Mouse (Mus musculus) gastrocnemius, postnatal 14 days (tissue): ENCODE measurements at regions not wholly inside any gene's neighbourhood (a gene's known extent, or its start where the extent isn't known, plus 50 kb on each side); places are given as distances from the start of the nearest gene placed in this dataset.

ENCODE experiments used
- DNase-seq: peaks from one replicate; pipeline ENCODE4 v3.0.0; 2021; ENCODE audit warnings: mixed read lengths
- intact Hi-C: fragments of 180-260 bp; cut with DNase I; formaldehyde crosslinking; loops from one replicate; pipeline ENCODE4 v1.15.1; 2025; ENCODE audit warnings: low total_unique reads

DNA sequence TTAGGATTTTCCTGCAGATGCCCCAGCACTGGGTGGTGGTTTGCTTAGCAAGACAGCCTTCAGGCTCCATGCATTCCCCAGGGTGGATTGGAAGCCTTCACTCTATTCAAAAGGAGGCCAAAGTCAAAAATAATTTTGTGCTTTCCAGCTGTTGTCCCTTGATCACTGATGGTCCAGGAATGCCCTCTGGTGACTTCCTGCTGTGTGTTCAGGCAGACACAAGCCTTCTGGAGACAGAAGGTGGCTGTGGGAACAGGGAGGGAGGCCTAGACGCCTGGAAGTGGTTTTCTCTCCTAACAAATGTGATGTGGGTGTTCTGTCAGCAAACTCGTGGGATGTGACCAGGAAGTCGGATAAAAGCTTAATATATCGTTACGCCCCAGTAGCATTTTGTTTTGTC lies 81.3 kb downstream of the Atp6ap1l start:
- DNase-seq, result no peak
- intact Hi-C loops, result no loop called here

GRCm38 (mm10) chr13:90821898-90822297 lies 83.3 kb downstream of the Atp6ap1l start:
- DNase-seq, result no peak
- intact Hi-C loops, result no loop called here

GRCm38 (mm10) chr13:90820453-90820852 lies 84.7 kb downstream of the Atp6ap1l start:
- DNase-seq, result no peak
- intact Hi-C loops, result no loop called here

DNA sequence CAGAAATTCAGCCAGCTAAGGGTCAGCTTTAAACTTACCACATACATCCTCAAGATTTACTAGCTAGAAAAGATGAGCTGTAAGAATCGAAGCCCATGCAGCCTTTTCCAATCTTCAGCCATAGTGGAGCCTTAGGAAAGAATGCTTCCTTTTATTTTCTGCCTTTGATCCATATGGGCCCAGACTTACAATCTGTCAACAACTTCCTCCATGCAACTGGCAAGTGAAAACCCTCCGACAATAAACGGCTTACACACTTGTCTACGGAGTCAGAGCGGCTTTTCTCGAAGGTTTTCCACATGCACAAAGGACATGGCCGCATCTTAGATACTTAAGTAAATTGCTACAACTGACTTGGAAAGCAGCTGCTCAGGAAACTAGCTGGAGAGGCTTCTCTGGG lies 85.2 kb downstream of the Atp6ap1l start:
- DNase-seq, result no peak
- intact Hi-C loops, result no loop called here

DNA sequence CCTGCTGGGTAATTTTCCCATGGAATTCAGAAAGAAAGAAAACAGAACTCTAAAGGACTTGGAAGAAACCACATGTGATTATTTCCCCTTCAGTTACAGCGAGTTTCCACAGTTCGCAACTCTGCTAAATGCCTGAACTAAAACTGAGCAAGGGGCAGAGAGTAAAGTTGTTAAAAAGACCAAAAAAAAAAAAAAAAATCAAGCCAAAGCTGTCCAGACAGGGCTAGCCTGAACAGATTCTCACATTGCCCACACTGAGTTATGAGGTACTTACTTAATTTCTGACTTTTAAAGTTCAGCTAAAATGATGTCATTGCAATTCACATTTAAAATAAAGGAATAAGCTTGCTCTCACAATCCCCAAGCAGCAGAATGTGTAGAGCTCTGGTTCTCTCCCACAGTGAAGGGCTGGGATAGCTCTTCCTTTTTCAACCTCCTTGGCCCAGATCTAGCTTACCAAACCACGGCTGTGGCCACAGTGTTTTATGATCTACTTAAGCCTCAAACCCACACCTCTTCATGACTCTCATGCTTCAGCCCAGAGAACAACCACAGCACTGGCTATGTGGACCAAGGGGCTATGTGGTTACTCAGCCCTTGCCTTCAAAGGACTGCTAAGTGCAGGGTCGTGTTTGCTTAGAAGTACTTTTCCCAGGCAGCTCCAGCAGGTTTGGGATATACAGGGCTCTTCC lies 90.8 kb downstream of the Atp6ap1l start:
- intact Hi-C loops, result no loop called here
- DNase-seq, result no peak

DNA sequence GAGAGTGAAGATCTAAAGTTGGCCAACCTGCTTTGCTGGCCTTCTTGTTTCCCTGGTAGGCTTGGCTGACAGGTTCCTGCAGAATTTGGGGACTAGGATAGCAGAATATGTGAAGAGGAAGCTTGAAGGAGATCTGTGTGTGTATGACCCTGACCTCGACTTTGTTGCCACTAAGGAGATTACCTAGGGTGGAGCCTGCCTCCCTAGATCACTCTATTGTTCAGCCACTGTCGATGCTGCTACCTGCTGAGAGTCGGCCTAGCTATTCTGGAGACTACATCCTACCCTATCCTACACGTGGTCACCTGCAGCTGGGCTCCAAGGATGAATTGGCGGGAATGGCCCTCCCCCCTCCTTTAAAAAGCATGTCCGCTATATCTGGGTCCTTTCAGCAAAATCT lies 95.1 kb downstream of the Atp6ap1l start:
- intact Hi-C loops, result no loop called here
- DNase-seq, result no peak

DNA sequence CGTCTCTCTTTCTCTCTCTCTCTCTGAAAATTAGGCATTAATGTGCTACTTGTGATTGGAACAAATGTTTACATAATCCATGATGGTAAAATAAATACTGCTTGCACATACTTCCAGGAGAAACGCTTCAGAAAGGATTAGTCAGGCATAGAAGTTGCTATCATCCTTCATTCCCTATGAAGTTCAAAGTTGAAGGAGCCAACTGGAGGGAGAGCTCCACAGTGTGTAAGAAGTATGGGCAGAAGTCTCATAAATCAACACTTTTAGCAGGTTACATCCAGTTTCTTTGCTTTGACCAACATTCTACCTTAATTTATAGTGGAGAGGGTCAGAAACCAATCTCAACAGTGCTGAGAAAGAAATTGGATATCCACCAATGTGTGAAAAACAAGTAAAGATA lies 105.5 kb downstream of the Atp6ap1l start:
- DNase-seq, result no peak
- intact Hi-C loops, result no loop called here

- no peak for DNase-seq
- intact Hi-C loops, result no loop called here
Observed at GRCm38 (mm10) chr13:90798791-90799542, 106.2 kb downstream of the Atp6ap1l start.

- no peak for DNase-seq
- intact Hi-C loops, result no loop called here
Observed at GRCm38 (mm10) chr13:90798381-90798780, 106.8 kb downstream of the Atp6ap1l start.

GRCm38 (mm10) chr13:90797209-90797608 lies 107.9 kb downstream of the Atp6ap1l start:
- intact Hi-C loops, result no loop called here
- DNase-seq, result no peak

GRCm38 (mm10) chr13:90796809-90797208 lies 108.3 kb downstream of the Atp6ap1l start:
- intact Hi-C loops, result no loop called here
- DNase-seq, result no peak

- DNase-seq, result no peak
- intact Hi-C loops, result no loop called here
Observed at GRCm38 (mm10) chr13:90782435-90782834, 122.7 kb downstream of the Atp6ap1l start.

DNA sequence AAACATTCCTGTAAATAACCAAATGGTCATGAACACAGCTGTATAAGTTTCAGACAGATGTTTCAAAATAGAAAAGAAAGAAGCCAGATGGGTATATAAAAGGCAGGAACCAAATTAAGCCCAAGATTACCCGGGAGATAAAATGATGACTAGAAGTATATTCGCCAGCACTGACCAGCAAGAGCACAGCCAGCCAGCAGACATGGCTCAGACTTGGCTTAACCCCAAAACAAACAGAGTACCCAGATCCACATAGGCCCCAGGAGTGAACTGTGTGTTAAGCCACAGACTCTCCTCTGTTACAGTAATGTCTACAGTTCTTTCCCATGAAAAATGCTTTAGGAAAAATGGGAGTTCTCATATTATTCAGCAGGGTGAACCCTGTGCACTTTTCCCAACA lies 123.2 kb downstream of the Atp6ap1l start:
- DNase-seq, result no peak
- intact Hi-C loops, result no loop called here

- intact Hi-C loops, result no loop called here
- DNase-seq, result no peak
Observed at GRCm38 (mm10) chr13:90777952-90778298, 127.2 kb downstream of the Atp6ap1l start.

GRCm38 (mm10) chr13:90777123-90777951 lies 127.8 kb downstream of the Atp6ap1l start:
- intact Hi-C loops, result no loop called here
- DNase-seq, result no peak

- intact Hi-C loops, result no loop called here
- DNase-seq, result no peak
Observed at GRCm38 (mm10) chr13:90762154-90762553, 143.0 kb downstream of the Atp6ap1l start.

DNA sequence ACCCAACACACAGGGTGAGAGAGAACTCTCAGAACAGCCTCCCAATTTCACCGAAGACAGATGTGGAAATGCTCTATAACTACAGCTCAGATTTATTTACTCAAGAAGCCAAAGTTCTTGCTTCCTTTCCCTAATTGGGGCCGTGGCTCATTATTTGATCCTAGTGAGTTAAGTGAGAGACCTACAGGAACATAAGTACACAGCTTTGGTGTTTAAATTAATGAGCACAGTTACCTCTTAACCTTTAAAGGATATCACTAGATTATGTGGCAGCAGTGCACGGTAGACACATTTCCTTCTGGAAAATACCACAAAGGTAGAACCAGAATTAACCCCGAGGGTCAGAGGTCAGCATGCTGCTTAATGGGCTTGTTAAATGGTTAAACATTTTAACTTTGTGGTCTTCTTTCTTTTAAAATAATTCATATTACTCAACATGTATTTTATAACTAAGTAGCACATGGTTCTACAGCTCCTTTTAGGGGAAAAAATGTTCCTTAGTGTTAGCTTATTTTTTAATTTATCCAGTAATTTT lies 144.6 kb downstream of the Atp6ap1l start:
- intact Hi-C loops, result no loop called here
- DNase-seq, result no peak

DNA sequence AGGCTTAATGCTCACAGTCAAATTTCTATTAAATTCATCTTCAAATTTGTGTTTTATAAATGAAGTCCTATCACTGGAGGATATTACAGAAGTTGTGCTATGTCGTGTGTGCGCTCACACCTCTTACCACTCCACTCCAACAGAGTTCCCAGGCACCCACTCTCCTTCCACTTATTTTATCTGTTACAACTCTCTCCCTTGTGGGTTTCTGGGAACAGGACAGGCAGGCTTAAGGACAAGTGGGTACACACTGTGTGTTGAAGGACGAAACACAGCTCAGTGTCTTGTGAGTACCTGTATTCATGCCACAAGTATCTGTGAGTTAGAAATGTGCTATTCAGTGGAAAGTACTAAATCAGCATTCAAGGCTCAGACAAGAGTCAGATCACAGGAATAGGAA lies 150.7 kb downstream of the Atp6ap1l start:
- intact Hi-C loops, result no loop called here
- no peak for DNase-seq

- intact Hi-C loops, result no loop called here
- no peak for DNase-seq
Observed at GRCm38 (mm10) chr13:90749741-90750140, 155.4 kb downstream of the Atp6ap1l start.

- peak; percentile 13 for DNase-seq
- intact Hi-C loops, result no loop called here
Observed at GRCm38 (mm10) chr13:90745063-90745462, 160.1 kb downstream of the Atp6ap1l start.
